Mouse (Mus musculus): ENCODE results near the gene Olfr368. TPM values are rescaled to one million over a fixed set of nuclear protein-coding genes. Genes with fewer than 3 reads are reported as not detected.

Gene Olfr368
- not detected in 2 replicates for polyA plus RNA-seq (2012; rRNA removed)

- Histone ChIP-seq H3K4me1 (ENCODE audit: control insufficient read depth, insufficient read depth, insufficient read length) (no peaks in the 10 kb centered on the region), H3K27ac (ENCODE audit: insufficient read depth, low read length) (no peak within 1 kb of the TSS), H3K4me3 (ENCODE audit: extremely low read depth, insufficient read depth, insufficient read length) (no peak within 1 kb of the TSS), H3K36me3 (ENCODE audit: control insufficient read depth, insufficient read depth, low read length) (no peaks in the 10 kb centered on the region), H3K27me3 (ENCODE audit: control insufficient read depth, insufficient read depth, low read length) (no peaks in the 10 kb centered on the region)
- WGBS: 76% methylated on average over 1 of the region's 1 CpGs
- no peak for DNase-seq (ENCODE audit: low read depth in 1 of 2, low spot score in 2 of 2)
- TF ChIP-seq POLR2A (IDR thresholded peaks at IDR 0.05; ENCODE audit: low read depth, low read length) (no peak), CTCF (IDR thresholded peaks at IDR 0.05; ENCODE audit: extremely low read depth, insufficient read depth, insufficient read length, insufficient replicate concordance) (no peak)
Measured at GRCm38 (mm10) chr2:37326215-37326614, at the start of gene Olfr368. Olfr368 (plus strand) TSS chr2:37326515.

GRCm38 (mm10) chr2:37333321-37333720 is 7.0 kb downstream of the Olfr368 start:
- TF ChIP-seq POLR2A (IDR thresholded peaks at IDR 0.05; ENCODE audit: low read depth, low read length): no peak
- no peak for TF ChIP-seq CTCF (IDR thresholded peaks at IDR 0.05; ENCODE audit: extremely low read depth, insufficient read depth, insufficient read length, insufficient replicate concordance)
- WGBS: 76% methylated on average over 2 of the region's 2 CpGs
- Histone ChIP-seq H3K36me3 (ENCODE audit: control insufficient read depth, insufficient read depth, low read length) (no peaks in the 10 kb centered on the region), H3K27me3 (ENCODE audit: control insufficient read depth, insufficient read depth, low read length) (no peaks in the 10 kb centered on the region), H3K27ac (ENCODE audit: insufficient read depth, low read length) (no peak overlapping the region), H3K4me3 (ENCODE audit: extremely low read depth, insufficient read depth, insufficient read length) (no peak overlapping the region), H3K4me1 (ENCODE audit: control insufficient read depth, insufficient read depth, insufficient read length) (no peaks in the 10 kb centered on the region)
- DNase-seq (ENCODE audit: low read depth in 1 of 2, low spot score in 2 of 2): no peak

- H3K27me3 ChIP-seq (ENCODE audit: control insufficient read depth, insufficient read depth, low read length): no peaks in the 10 kb centered on the region
- H3K4me3 ChIP-seq (ENCODE audit: extremely low read depth, insufficient read depth, insufficient read length): no peak overlapping the region
- TF ChIP-seq CTCF (IDR thresholded peaks at IDR 0.05; ENCODE audit: extremely low read depth, insufficient read depth, insufficient read length, insufficient replicate concordance) (peak; percentile 37; the same call in 1 of the 2 replicates), POLR2A (IDR thresholded peaks at IDR 0.05; ENCODE audit: low read depth, low read length) (no peak)
- H3K27ac ChIP-seq (ENCODE audit: insufficient read depth, low read length): no peak overlapping the region
- DNase-seq (ENCODE audit: low read depth in 1 of 2, low spot score in 2 of 2): peak in 1 of 2 experiments; percentile 11
- H3K36me3 ChIP-seq (ENCODE audit: control insufficient read depth, insufficient read depth, low read length): no peaks in the 10 kb centered on the region
- H3K4me1 ChIP-seq (ENCODE audit: control insufficient read depth, insufficient read depth, insufficient read length): no peaks in the 10 kb centered on the region
- WGBS: 58% methylated on average over 10 of the region's 10 CpGs
Measured at GRCm38 (mm10) chr2:37338497-37339187, 12.3 kb downstream of the Olfr368 start.

GRCm38 (mm10) chr2:37351671-37352070 is 25.4 kb downstream of the Olfr368 start:
- H3K36me3 ChIP-seq (ENCODE audit: control insufficient read depth, insufficient read depth, low read length): peaks cover 31% of the 10 kb centered on the region

GRCm38 (mm10) chr2:37355571-37355970 is 29.3 kb downstream of the Olfr368 start:
- no peak for DNase-seq (ENCODE audit: low read depth in 1 of 2, low spot score in 2 of 2)
- Histone ChIP-seq H3K36me3 (ENCODE audit: control insufficient read depth, insufficient read depth, low read length) (peaks cover 31% of the 10 kb centered on the region), H3K27me3 (ENCODE audit: control insufficient read depth, insufficient read depth, low read length) (no peaks in the 10 kb centered on the region), H3K4me1 (ENCODE audit: control insufficient read depth, insufficient read depth, insufficient read length) (peaks cover 3% of the 10 kb centered on the region; the same call in 1 of the 2 replicates), H3K27ac (ENCODE audit: insufficient read depth, low read length) (no peak overlapping the region), H3K4me3 (ENCODE audit: extremely low read depth, insufficient read depth, insufficient read length) (no peak overlapping the region)
- 99% methylated on average over 5 of the region's 5 CpGs for WGBS
- TF ChIP-seq POLR2A (IDR thresholded peaks at IDR 0.05; ENCODE audit: low read depth, low read length): no peak
- TF ChIP-seq CTCF (IDR thresholded peaks at IDR 0.05; ENCODE audit: extremely low read depth, insufficient read depth, insufficient read length, insufficient replicate concordance): no peak

More at GRCm38 (mm10) chr2:37351671-37352070, 25.4 kb downstream of the Olfr368 start:
- no peak for DNase-seq (ENCODE audit: low read depth in 1 of 2, low spot score in 2 of 2)
- Histone ChIP-seq H3K27me3 (ENCODE audit: control insufficient read depth, insufficient read depth, low read length) (no peaks in the 10 kb centered on the region), H3K27ac (ENCODE audit: insufficient read depth, low read length) (no peak overlapping the region), H3K4me3 (ENCODE audit: extremely low read depth, insufficient read depth, insufficient read length) (no peak overlapping the region), H3K4me1 (ENCODE audit: control insufficient read depth, insufficient read depth, insufficient read length) (no peaks in the 10 kb centered on the region)
- WGBS: 84% methylated on average over 7 of the region's 7 CpGs
- TF ChIP-seq CTCF (IDR thresholded peaks at IDR 0.05; ENCODE audit: extremely low read depth, insufficient read depth, insufficient read length, insufficient replicate concordance) (no peak), POLR2A (IDR thresholded peaks at IDR 0.05; ENCODE audit: low read depth, low read length) (no peak)

- DNase-seq (ENCODE audit: low read depth in 1 of 2, low spot score in 2 of 2): peak; percentile 87
- no peak for TF ChIP-seq POLR2A (IDR thresholded peaks at IDR 0.05; ENCODE audit: low read depth, low read length)
- peaks cover 3% of the 10 kb centered on the region; the same call in 1 of the 2 replicates for H3K4me1 ChIP-seq (ENCODE audit: control insufficient read depth, insufficient read depth, insufficient read length)
- peak within 1 kb of the TSS; percentile 85 for H3K4me3 ChIP-seq (ENCODE audit: extremely low read depth, insufficient read depth, insufficient read length)
- H3K27me3 ChIP-seq (ENCODE audit: control insufficient read depth, insufficient read depth, low read length): no peaks in the 10 kb centered on the region
- WGBS: under 1% methylated on average over 42 of the region's 42 CpGs
- peaks cover 10% of the 10 kb centered on the region for H3K36me3 ChIP-seq (ENCODE audit: control insufficient read depth, insufficient read depth, low read length)
- H3K27ac ChIP-seq (ENCODE audit: insufficient read depth, low read length): peak within 1 kb of the TSS; percentile 93
Measured at GRCm38 (mm10) chr2:37358633-37359540, 32.6 kb downstream of the Olfr368 start, which contains the start of gene Pdcl. Pdcl (minus strand) TSS chr2:37359332.

All from spleen, adult 2 months (tissue).